In the genomic region with DNA sequence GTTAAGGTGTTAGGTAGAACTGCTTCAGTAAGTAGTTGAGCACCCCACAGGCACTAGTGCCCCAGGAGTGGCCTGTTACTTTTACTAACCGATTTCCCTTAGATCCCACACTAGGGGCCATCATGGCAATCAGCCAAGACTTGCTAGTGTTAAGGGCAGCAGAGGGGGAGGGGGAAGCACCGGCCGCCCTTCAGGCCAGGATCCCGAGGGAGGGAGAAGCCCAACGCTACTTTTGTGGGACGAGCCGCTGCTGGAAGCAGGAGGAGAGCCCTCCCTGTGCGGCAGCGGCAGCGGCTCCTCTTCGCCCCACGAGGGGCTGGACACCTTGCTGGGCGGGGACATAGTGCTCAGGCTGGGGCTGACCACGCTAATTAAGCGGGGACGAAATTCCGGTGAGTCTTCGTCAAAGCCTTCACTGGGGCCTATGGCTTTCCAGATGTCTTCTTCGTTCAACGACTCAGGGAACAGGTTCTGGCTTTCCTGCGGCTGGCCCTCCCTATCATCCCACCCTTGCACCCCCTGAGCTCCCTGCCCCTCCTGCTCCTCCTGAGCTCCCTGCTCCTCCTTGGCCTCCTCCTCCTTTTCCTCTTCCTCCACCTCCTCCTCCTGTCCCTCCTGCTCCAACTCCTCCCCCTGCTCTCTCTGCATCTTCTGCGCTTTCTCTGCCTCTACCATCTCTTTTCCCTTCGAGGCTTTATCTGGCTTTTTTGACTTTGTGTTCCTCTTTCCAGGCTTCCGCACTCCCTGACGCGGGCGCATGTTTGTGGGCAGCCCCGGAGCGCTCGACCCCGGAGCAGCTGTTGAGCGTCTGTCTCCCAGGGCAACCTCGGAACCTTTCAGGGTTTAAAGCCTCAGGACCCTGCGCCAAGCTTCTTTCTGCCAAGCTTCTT, we compare ENCODE assay signal across 8 mouse cellular contexts. TPM values are rescaled to one million over a fixed set of nuclear protein-coding genes. Genes with fewer than 3 reads are reported as not detected.
DNase-seq lines count a peak whose midpoint lies in the region; ATAC-seq and TF ChIP-seq lines count a peak whose summit lies in the region.
"Had no signal": no experiment of that assay in that cellular context is flagged by ENCODE, and none has a peak within 500 bp of the region (broad histone marks: within the 10 kb centered on the region; RNA-seq: fewer than 3 reads in every experiment).

TSS of gene Erich6 (minus strand) at position 802 of the 890 bp plus-strand sequence.

- peak within 1 kb of the TSS; percentile 97 for H3K4me2 ChIP-seq in intestine, embryonic 14.5 days (ENCODE audit: low read length)
- H3K4me2 ChIP-seq in limb, embryonic 12.5 days: peak within 1 kb of the TSS; percentile 96
- peak within 1 kb of the TSS; percentile 87 for H3K4me2 ChIP-seq in midbrain, embryonic 11.5 days

- no peaks in the 10 kb centered on the region for H3K4me1 ChIP-seq in cerebellum, adult 2 months (ENCODE audit: control insufficient read depth, insufficient read depth, low read length)
- H3K4me1 ChIP-seq in intestine, embryonic 14.5 days (replicated peaks; ENCODE audit: control insufficient read depth, insufficient read depth, low read length): no peaks in the 10 kb centered on the region; the same call in 1 of the 2 replicates
- H3K4me1 ChIP-seq in limb, embryonic 12.5 days (replicated peaks): peaks cover 8% of the 10 kb centered on the region
- peaks cover 7% of the 10 kb centered on the region; the same call in 1 of the 2 replicates for H3K4me1 ChIP-seq in midbrain, embryonic 11.5 days (ENCODE audit: control insufficient read depth, insufficient read depth, low read length)

- H3K27ac ChIP-seq in cerebellum, adult 2 months (ENCODE audit: insufficient read depth, low read length): no peak within 1 kb of the TSS
- no peak within 1 kb of the TSS for H3K27ac ChIP-seq in intestine, embryonic 14.5 days (ENCODE audit: low read depth)
- H3K27ac ChIP-seq in limb, embryonic 12.5 days: 0 out of 2 replicates have a peak within 1 kb of the TSS, but pooled peaks have one; percentile 8
- H3K27ac ChIP-seq in midbrain, embryonic 11.5 days (ENCODE audit: low read depth, low read length): peak within 1 kb of the TSS; percentile 22; the same call in 1 of the 2 replicates

- H3K4me3 ChIP-seq in cerebellum, adult 2 months (replicated peaks; ENCODE audit: insufficient read depth, low read depth, low read length): peak within 1 kb of the TSS; percentile 76
- H3K4me3 ChIP-seq in intestine, embryonic 14.5 days (ENCODE audit: low read depth, low read length): peak within 1 kb of the TSS; percentile 48
- H3K4me3 ChIP-seq in limb, embryonic 12.5 days (replicated peaks): peak within 1 kb of the TSS; percentile 53
- H3K4me3 ChIP-seq in midbrain, embryonic 11.5 days (ENCODE audit: low read depth, low read length): peak within 1 kb of the TSS; percentile 49

- no peak for TF ChIP-seq CTCF in cerebellum, adult 2 months (IDR thresholded peaks at IDR 0.05; ENCODE audit: borderline replicate concordance, insufficient read depth, low read depth, low read length)

- H3K9ac ChIP-seq in intestine, embryonic 14.5 days (ENCODE audit: low read length): peak within 1 kb of the TSS; percentile 53
- H3K9ac ChIP-seq in limb, embryonic 12.5 days (replicated peaks): peak within 1 kb of the TSS; percentile 66
- peak within 1 kb of the TSS; percentile 69 for H3K9ac ChIP-seq in midbrain, embryonic 11.5 days (ENCODE audit: low read length)

- H3K27me3 ChIP-seq in cerebellum, adult 2 months (ENCODE audit: control insufficient read depth, insufficient read depth, low read length): no peaks in the 10 kb centered on the region
- no peaks in the 10 kb centered on the region for H3K27me3 ChIP-seq in intestine, embryonic 14.5 days (replicated peaks; ENCODE audit: control insufficient read depth, insufficient read depth, low read length)
- H3K27me3 ChIP-seq in limb, embryonic 12.5 days: no peaks in the 10 kb centered on the region
- H3K27me3 ChIP-seq in midbrain, embryonic 11.5 days (ENCODE audit: control insufficient read depth, insufficient read depth, low read length): no peaks in the 10 kb centered on the region; the same call in 1 of the 2 replicates
- H3K27me3 ChIP-seq in splenic B cell, adult 2 months (ENCODE audit: control insufficient read depth, insufficient read depth, low read length, poor library complexity, severe bottlenecking): no peaks in the 10 kb centered on the region

- DNase-seq in ZHBTc4 (ENCODE audit: low read depth, low spot score): peak; percentile 56
- DNase-seq in cerebellum, adult 2 months: peak; percentile 35 to 40
- DNase-seq in intestine, embryonic 14.5 days (ENCODE audit: low spot score): peak; percentile 81
- peak; percentile 95 for DNase-seq in midbrain, embryonic 11.5 days (ENCODE audit: low spot score, missing footprints)
- DNase-seq in splenic B cell, adult 2 months (ENCODE audit: low read depth, low spot score): peak; percentile 36

- ATAC-seq in frontal cortex, adult (ENCODE audit: low TSS enrichment): peak; percentile 95
- peak; percentile 79 for ATAC-seq in intestine, embryonic 14.5 days (replicated peaks; ENCODE audit: low FRiP score, low TSS enrichment, low read depth)
- ATAC-seq in limb, embryonic 12.5 days (ENCODE audit: insufficient number of reproducible peaks, insufficient read depth, low FRiP score, low TSS enrichment, low read depth): peak; percentile 75; the same call in 1 of the 2 replicates
- ATAC-seq in midbrain, embryonic 11.5 days (ENCODE audit: low FRiP score): peak; percentile 93

- whole genome bisulfite sequencing in cerebellum, adult 2 months: under 1% methylated on average over 34 of the region's 34 CpGs
- WGBS in intestine, embryonic 14.5 days: under 1% methylated on average over 33 of the region's 34 CpGs
- WGBS in limb, embryonic 12.5 days: under 1% methylated on average over 34 of the region's 34 CpGs
- WGBS in midbrain, embryonic 11.5 days: under 1% methylated on average over 33 of the region's 34 CpGs

- H3K9me3 ChIP-seq in intestine, embryonic 14.5 days (ENCODE audit: control insufficient read depth, low read length): 0 out of 2 replicates have a peak, but pooled peaks cover 3% of the 10 kb centered on the region
- H3K9me3 ChIP-seq in limb, embryonic 12.5 days: peaks cover 3% of the 10 kb centered on the region; the same call in 1 of the 2 replicates
- H3K9me3 ChIP-seq in midbrain, embryonic 11.5 days (ENCODE audit: control insufficient read depth, low read length): 0 out of 2 replicates have a peak, but pooled peaks cover 3% of the 10 kb centered on the region

- no peaks in the 10 kb centered on the region for H3K36me3 ChIP-seq in intestine, embryonic 14.5 days (ENCODE audit: control insufficient read depth, insufficient read depth, low read length)
- no peaks in the 10 kb centered on the region for H3K36me3 ChIP-seq in limb, embryonic 12.5 days
- H3K36me3 ChIP-seq in midbrain, embryonic 11.5 days (ENCODE audit: control insufficient read depth, insufficient read depth, low read length): no peaks in the 10 kb centered on the region
- no peaks in the 10 kb centered on the region for H3K36me3 ChIP-seq in splenic B cell, adult 2 months (ENCODE audit: control insufficient read depth, insufficient read depth, low read length, poor library complexity, severe bottlenecking)

- no peak for TF ChIP-seq POLR2A in cerebellum, adult 2 months (IDR thresholded peaks at IDR 0.05; ENCODE audit: borderline replicate concordance, insufficient read depth, low read length)

RNA-seq across cellular contexts. Expression of gene Erich6, which starts in this region (rescaled TPM):
- polyA plus RNA-seq in cerebellum, adult 2 months (2012; rRNA removed): 1.9 and 2.2 TPM in 2 replicates
- 0.11 TPM in 1 of 2 replicates, not detected in the other for polyA plus RNA-seq in intestine, embryonic 14.5 days (2014; fragmentation: Nextera tagmentation; extraction: Ambion mirVana)
- 0.09 TPM in 1 of 2 replicates, not detected in the other for polyA plus RNA-seq in limb, embryonic 12.5 days (2016; fragmentation: Nextera tagmentation; extraction: Ambion mirVana)
- polyA plus RNA-seq in midbrain, embryonic 11.5 days (2014; fragmentation: Nextera tagmentation; extraction: Ambion mirVana): 0.08 TPM in 1 of 2 replicates, not detected in the other
- polyA plus RNA-seq: large intestine, adult 2 months had no signal

Comparison
In these comparisons a context has a peak if more than half of its experiments do, and no peak if none do; other contexts are left out.
1. Peak in DNase-seq, ATAC-seq, H3K4me3 ChIP-seq, H3K9ac ChIP-seq and H3K4me2 ChIP-seq in intestine, embryonic 14.5 days; RNA of the gene not detected or under 1 TPM.
2. Peak in ATAC-seq, H3K4me3 ChIP-seq, H3K27ac ChIP-seq, H3K9ac ChIP-seq and H3K4me2 ChIP-seq in limb, embryonic 12.5 days; RNA of the gene not detected or under 1 TPM.
3. Peak in DNase-seq, ATAC-seq, H3K4me3 ChIP-seq, H3K27ac ChIP-seq, H3K9ac ChIP-seq and H3K4me2 ChIP-seq in midbrain, embryonic 11.5 days; RNA of the gene not detected or under 1 TPM.
4. DNase-seq: peak in every context shown above with its lines; median percentile 95 in midbrain, embryonic 11.5 days; 81 in intestine, embryonic 14.5 days; 56 in ZHBTc4; 38 in cerebellum, adult 2 months; 36 in splenic B cell, adult 2 months.